Mouse (Mus musculus) lung, embryonic 15.5 days (tissue): ENCODE data around the gene Prrt2. TPM values are rescaled to one million over a fixed set of nuclear protein-coding genes. Genes with fewer than 3 reads are reported as not detected.

Experiments
- ATAC-seq: fragments of 200-750 bp; cut with Nextera tagmentation; 2 replicates; pipeline ENCODE4 v1.8.0; 2017; ENCODE audit warnings: moderate number of reproducible peaks, borderline replicate concordance; ENCODE audit not compliant: low FRiP score, low TSS enrichment; ENCODE audit errors: extremely low read depth
- H3K27ac ChIP-seq: fragments of 300-500 bp; sonication (generic); 2 replicates; pipeline ENCODE4 v1.5.1; 2015; ENCODE audit warnings: moderate library complexity, mild to moderate bottlenecking, inconsistent platforms
- H3K27me3 ChIP-seq: fragments of 300-500 bp; sonication (generic); 2 replicates; pipeline ENCODE4 v1.6.1; 2015; ENCODE audit warnings: inconsistent platforms
- H3K36me3 ChIP-seq: fragments of 300-500 bp; sonication (generic); 2 replicates; pipeline ENCODE4 v1.6.1; 2015; ENCODE audit warnings: inconsistent platforms
- H3K4me1 ChIP-seq: fragments of 300-500 bp; sonication (generic); 2 replicates; pipeline ENCODE4 v1.6.1; 2015; ENCODE audit warnings: inconsistent platforms
- H3K4me2 ChIP-seq: fragments of 300-500 bp; sonication (generic); 2 replicates; pipeline ENCODE4 v1.6.1; 2015; ENCODE audit warnings: inconsistent platforms, mild to moderate bottlenecking, moderate library complexity
- H3K4me3 ChIP-seq: fragments of 300-500 bp; sonication (generic); 2 replicates; pipeline ENCODE4 v1.5.1; 2015; ENCODE audit warnings: mild to moderate bottlenecking, inconsistent platforms
- H3K9ac ChIP-seq: fragments of 300-500 bp; sonication (generic); 2 replicates; pipeline ENCODE4 v1.6.1; 2015; ENCODE audit warnings: inconsistent platforms
- H3K9me3 ChIP-seq: fragments of 300-500 bp; sonication (generic); 2 replicates; pipeline ENCODE4 v1.6.1; 2016; ENCODE audit warnings: inconsistent platforms
- WGBS: fragments of 180-500 bp; shearing (Covaris S2); methylation state at CpG from one replicate; pipeline ENCODE4 v1.1.7; 2015; 5-methylcytosine and 5-hydroxymethylcytosine counted together
- polyA plus RNA-seq: library from polyadenylated mRNA; unstranded; fragments of >200 nt; fragmentation: Nextera tagmentation; extraction: Ambion mirVana; gene quantifications from 2 replicates; pipeline ENCODE4 v1.2.1, GENCODE M21; 2015

The Prrt2 gene
- polyA plus RNA-seq: 3.0 and 3.9 TPM in 2 replicates

- Histone ChIP-seq H3K4me1 (peaks cover 74% of the 10 kb centered on the region), H3K36me3 (peaks cover 26% of the 10 kb centered on the region), H3K4me2 (peak within 1 kb of the TSS; percentile 88), H3K27ac (peak within 1 kb of the TSS; percentile 83), H3K9ac (peak within 1 kb of the TSS; percentile 56), H3K27me3 (no peaks in the 10 kb centered on the region), H3K4me3 (peak within 1 kb of the TSS; percentile 47), H3K9me3 (no peaks in the 10 kb centered on the region)
- 2% methylated on average over 37 of the region's 37 CpGs for WGBS
- peak; percentile 39; the same call in 1 of the 2 replicates for ATAC-seq
These were observed at the start of gene Prrt2, which contains the start of gene Gm42742 for GRCm38 (mm10) chr7:127020901-127021562. Prrt2 (minus strand) TSS chr7:127021211. Gm42742 (minus strand) TSS chr7:127021097.

GRCm38 (mm10) chr7:127066317-127066716, 45.3 kb upstream of the Prrt2 start:
- no peak for ATAC-seq
- Histone ChIP-seq H3K27ac (no peak overlapping the region), H3K9me3 (no peaks in the 10 kb centered on the region), H3K36me3 (no peaks in the 10 kb centered on the region), H3K9ac (no peak overlapping the region), H3K4me1 (peaks cover 6% of the 10 kb centered on the region; the same call in 1 of the 2 replicates), H3K27me3 (no peaks in the 10 kb centered on the region), H3K4me2 (no peak overlapping the region), H3K4me3 (no peak overlapping the region)
- 68% methylated on average over 4 of the region's 4 CpGs for WGBS

- Histone ChIP-seq H3K27me3 (no peaks in the 10 kb centered on the region), H3K9ac (no peak overlapping the region), H3K36me3 (no peaks in the 10 kb centered on the region), H3K4me3 (no peak overlapping the region), H3K4me1 (peaks cover 6% of the 10 kb centered on the region; the same call in 1 of the 2 replicates), H3K9me3 (no peaks in the 10 kb centered on the region), H3K27ac (no peak overlapping the region), H3K4me2 (no peak overlapping the region)
- 82% methylated on average over 6 of the region's 6 CpGs for WGBS
- ATAC-seq: no peak
These were observed 44.5 kb upstream of the Prrt2 start for GRCm38 (mm10) chr7:127065538-127065937.

DNA sequence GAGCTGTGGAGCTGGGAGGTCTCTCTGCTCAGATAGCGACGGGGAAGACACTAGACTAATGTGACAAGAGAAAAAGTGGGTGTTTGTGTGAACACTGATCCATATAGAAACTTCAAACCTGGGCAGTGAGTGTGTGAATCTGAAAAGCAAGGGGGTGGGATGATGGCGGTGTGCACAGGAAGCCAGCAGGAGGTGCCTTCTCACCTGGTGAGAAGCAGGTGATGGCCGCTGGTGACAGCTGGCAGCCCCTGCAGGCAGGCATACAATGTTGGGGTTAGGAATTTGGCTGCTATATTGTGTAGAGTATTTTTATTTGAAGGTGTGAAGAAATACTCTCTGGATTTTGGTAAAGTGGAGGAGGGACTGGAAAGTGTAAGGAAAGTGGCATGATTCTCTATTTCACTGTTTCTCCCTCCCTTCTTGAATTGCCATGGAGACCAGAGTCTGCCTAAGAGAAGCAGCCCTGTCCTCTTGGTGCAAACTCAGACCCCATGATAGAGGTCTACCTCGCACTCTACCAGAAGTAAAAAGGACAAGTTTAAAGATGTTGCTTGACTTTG, 34.1 kb upstream of the Prrt2 start:
- Histone ChIP-seq H3K4me1 (no peaks in the 10 kb centered on the region), H3K9me3 (no peaks in the 10 kb centered on the region), H3K9ac (no peak overlapping the region), H3K27me3 (no peaks in the 10 kb centered on the region), H3K36me3 (no peaks in the 10 kb centered on the region), H3K27ac (no peak overlapping the region), H3K4me3 (no peak overlapping the region), H3K4me2 (no peak overlapping the region)
- WGBS: 53% methylated on average over 5 of the region's 5 CpGs
- ATAC-seq: no peak

- H3K27me3 ChIP-seq: no peaks in the 10 kb centered on the region
- H3K4me3 ChIP-seq: peak within 1 kb of the TSS; percentile 68
- H3K27ac ChIP-seq: peak within 1 kb of the TSS; percentile 75
- peaks cover 18% of the 10 kb centered on the region; the same call in 1 of the 2 replicates for H3K36me3 ChIP-seq
- peak; percentile 88; the same call in 1 of the 2 replicates for ATAC-seq
- H3K4me1 ChIP-seq: peaks cover 13% of the 10 kb centered on the region
- peak within 1 kb of the TSS; percentile 78 for H3K9ac ChIP-seq
- under 1% methylated on average over 53 of the region's 53 CpGs for WGBS
- no peaks in the 10 kb centered on the region for H3K9me3 ChIP-seq
- peak within 1 kb of the TSS; percentile 72 for H3K4me2 ChIP-seq
These were observed 21.1 kb upstream of the Prrt2 start, which contains the start of gene Kif22 for GRCm38 (mm10) chr7:127041851-127042672. Kif22 (minus strand) TSS chr7:127042471.

GRCm38 (mm10) chr7:127031244-127031643, 10.2 kb upstream of the Prrt2 start:
- Histone ChIP-seq H3K4me1 (peaks cover 8% of the 10 kb centered on the region), H3K4me3 (no peak overlapping the region), H3K9ac (no peak overlapping the region), H3K4me2 (no peak overlapping the region), H3K36me3 (peaks cover 78% of the 10 kb centered on the region), H3K27me3 (no peaks in the 10 kb centered on the region), H3K27ac (no peak overlapping the region), H3K9me3 (no peaks in the 10 kb centered on the region)
- WGBS: 80% methylated on average over 1 of the region's 1 CpGs
- ATAC-seq: no peak

DNA sequence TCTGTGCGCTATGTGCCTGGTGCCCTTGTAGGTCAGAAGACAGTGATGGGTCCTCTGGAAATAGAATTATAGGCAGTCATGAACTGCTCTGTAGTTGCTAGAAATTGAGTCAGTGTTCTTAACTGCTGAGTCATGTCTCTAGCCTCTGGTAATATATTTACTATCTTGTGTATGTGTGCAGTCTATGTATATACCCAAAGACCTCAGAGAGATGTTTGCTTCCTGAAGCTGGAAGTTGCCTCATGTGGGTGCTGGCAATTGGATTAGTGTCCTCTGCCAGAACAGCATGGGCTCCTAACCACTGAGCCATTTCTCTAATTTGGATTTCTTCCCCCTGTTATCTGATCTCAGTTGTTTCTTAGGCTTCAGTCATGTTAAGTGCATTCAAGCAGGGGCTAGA, 9.2 kb upstream of the Prrt2 start:
- H3K4me3 ChIP-seq: no peak overlapping the region
- H3K4me1 ChIP-seq: peaks cover 8% of the 10 kb centered on the region
- no peak overlapping the region for H3K4me2 ChIP-seq
- H3K9me3 ChIP-seq: no peaks in the 10 kb centered on the region
- H3K27me3 ChIP-seq: no peaks in the 10 kb centered on the region
- ATAC-seq: no peak
- 94% methylated on average over 1 of the region's 1 CpGs for WGBS
- H3K36me3 ChIP-seq: peaks cover 69% of the 10 kb centered on the region
- no peak overlapping the region for H3K27ac ChIP-seq
- H3K9ac ChIP-seq: no peak overlapping the region

GRCm38 (mm10) chr7:127027885-127028284, 6.9 kb upstream of the Prrt2 start:
- 48% methylated on average over 8 of the region's 8 CpGs for WGBS
- Histone ChIP-seq H3K27me3 (no peaks in the 10 kb centered on the region), H3K9ac (peak overlapping the region; percentile 51), H3K4me1 (peaks cover 30% of the 10 kb centered on the region), H3K4me3 (peak overlapping the region; percentile 86), H3K9me3 (no peaks in the 10 kb centered on the region), H3K4me2 (peak overlapping the region; percentile 68), H3K36me3 (peaks cover 62% of the 10 kb centered on the region), H3K27ac (peak overlapping the region; percentile 99)
- no peak for ATAC-seq

DNA sequence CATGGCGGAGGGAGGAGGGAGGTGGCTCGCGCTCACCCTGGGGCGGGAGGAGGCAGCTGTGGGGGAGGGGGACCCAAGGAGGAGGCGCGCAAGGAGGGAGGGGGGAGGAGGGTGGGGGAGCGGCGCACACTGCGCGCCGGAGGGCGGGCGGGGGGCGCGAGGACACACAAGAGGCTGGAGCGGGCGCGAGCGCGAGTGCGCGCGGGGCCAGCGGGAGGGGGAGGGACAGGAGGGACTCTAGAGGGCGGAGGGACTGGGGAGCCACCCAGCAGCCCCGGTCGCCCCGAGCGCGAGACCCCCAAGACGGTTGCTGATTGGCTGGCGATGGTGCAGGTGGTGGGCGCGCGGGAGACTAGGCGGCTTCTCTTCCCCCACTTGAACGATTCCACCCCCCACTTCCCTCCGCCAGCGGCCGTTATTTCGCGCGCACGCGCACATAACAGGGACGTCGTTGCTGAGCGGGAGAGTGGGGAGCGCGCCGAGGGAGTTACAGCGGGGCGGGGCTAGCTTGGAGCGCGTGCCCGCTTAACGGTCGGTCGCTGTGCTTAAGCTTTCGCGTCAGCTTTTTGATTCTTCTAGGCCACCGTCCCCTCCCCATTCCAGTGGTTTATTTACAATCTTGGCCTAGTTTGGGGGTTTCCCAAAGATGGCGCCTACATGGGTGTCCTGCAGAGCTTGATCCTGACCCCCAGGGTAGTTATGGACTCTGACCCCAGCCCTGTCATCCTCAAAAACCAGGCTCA, 6.1 kb upstream of the Prrt2 start, which contains the start of gene Maz:
Gene Maz (minus strand): TSS at position 54 of the 743 bp plus-strand sequence.
- H3K27ac ChIP-seq: peak within 1 kb of the TSS; percentile 99
- peaks cover 37% of the 10 kb centered on the region for H3K4me1 ChIP-seq
- H3K4me2 ChIP-seq: peak within 1 kb of the TSS; percentile 80
- no peaks in the 10 kb centered on the region for H3K9me3 ChIP-seq
- no peaks in the 10 kb centered on the region for H3K27me3 ChIP-seq
- under 1% methylated on average over 62 of the region's 63 CpGs for WGBS
- peaks cover 62% of the 10 kb centered on the region for H3K36me3 ChIP-seq
- ATAC-seq: peak; percentile 93
- peak within 1 kb of the TSS; percentile 98 for H3K9ac ChIP-seq
- peak within 1 kb of the TSS; percentile 86 for H3K4me3 ChIP-seq

DNA sequence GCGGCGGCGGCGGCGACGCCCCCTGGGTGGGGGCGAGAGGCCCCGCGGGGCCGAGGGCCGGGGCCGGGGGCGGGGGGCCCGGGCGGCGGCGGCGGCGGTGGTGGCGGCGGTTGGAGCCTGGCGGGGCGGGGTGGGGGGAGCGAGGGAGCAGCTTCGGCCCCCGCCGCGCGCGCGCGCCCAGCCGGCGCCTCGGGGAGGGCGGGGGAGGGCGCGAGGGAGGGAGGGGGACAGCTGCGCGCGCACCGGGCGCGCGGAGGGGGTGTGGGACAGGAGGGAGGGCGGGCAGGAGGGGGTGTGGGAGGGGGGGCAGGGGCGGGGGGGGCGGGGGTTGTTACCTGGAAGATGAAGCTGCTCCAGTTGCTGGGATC, 5.6 kb upstream of the Prrt2 start:
- peak overlapping the region; percentile 98 for H3K9ac ChIP-seq
- peak overlapping the region; percentile 99 for H3K27ac ChIP-seq
- H3K27me3 ChIP-seq: no peaks in the 10 kb centered on the region
- peaks cover 42% of the 10 kb centered on the region for H3K4me1 ChIP-seq
- peak overlapping the region; percentile 80 for H3K4me2 ChIP-seq
- peaks cover 59% of the 10 kb centered on the region for H3K36me3 ChIP-seq
- WGBS: no CpG with 5 or more reads among the region's 48 CpGs
- ATAC-seq: peak; percentile 15; the same call in 1 of the 2 replicates
- H3K4me3 ChIP-seq: peak overlapping the region; percentile 86
- H3K9me3 ChIP-seq: no peaks in the 10 kb centered on the region

DNA sequence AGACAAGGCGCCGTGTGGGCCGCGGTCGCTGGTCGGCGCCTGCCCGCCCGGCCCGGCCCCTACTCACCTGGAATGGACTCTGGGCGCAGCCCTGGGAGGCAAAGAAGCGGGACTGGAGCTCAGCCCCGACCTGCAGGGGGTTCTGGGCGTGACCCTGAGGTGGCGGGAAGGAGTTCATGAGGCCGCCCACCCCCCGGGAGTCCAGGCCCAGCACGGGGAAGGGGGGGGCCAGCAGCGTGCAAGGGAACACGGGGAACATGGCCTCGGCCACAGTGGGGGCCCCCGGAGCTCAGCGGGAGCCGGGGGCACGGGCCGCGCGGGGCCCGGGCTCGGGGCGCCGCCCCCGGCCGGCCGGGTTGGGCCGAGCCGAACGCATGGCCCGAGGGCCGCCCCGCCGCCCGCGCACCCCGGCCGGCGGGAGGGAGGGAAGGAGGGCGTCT, 5.2 kb upstream of the Prrt2 start:
- H3K9ac ChIP-seq: peak overlapping the region; percentile 98
- peak; percentile 16 for ATAC-seq
- WGBS: under 1% methylated on average over 24 of the region's 48 CpGs
- peak overlapping the region; percentile 80 for H3K4me2 ChIP-seq
- peak overlapping the region; percentile 99 for H3K27ac ChIP-seq
- peaks cover 46% of the 10 kb centered on the region for H3K4me1 ChIP-seq
- H3K36me3 ChIP-seq: peaks cover 55% of the 10 kb centered on the region
- no peaks in the 10 kb centered on the region for H3K9me3 ChIP-seq
- H3K4me3 ChIP-seq: peak overlapping the region; percentile 86
- H3K27me3 ChIP-seq: no peaks in the 10 kb centered on the region
